Mouse (Mus musculus): ENCODE data around the gene Fbxl19.

The Fbxl19 gene

GRCm38 (mm10) chr7:127800435-127801009 is 56.2 kb downstream of the Fbxl19 start, which contains the start of gene Hsd3b7:
Hsd3b7 (plus strand) TSS chr7:127800604.
- DNase-seq (ENCODE audit: extremely low read depth, low read depth) = no peak

GRCm38 (mm10) chr7:127801010-127801621 is 56.8 kb downstream of the Fbxl19 start:
- no peak for DNase-seq (ENCODE audit: extremely low read depth, low read depth)

DNA sequence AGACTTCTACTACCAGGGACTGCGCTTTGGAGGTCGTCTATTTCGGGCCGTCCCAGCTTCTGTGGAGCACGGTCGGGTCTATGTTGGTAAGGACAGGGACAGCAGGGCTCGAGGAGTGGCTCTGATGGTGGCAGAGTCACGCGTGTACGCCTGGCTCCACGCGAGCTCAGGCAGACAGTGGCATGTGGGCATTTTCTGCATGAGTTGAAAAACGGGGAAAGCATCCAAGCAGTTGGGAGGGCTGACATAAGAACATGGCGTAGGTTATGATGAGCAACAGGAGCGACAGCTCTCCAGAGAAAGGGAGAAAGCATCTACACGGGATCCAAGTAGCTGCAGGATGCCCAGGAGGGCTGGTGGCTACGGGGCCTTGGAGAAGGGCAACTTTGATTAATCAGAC is 58.0 kb downstream of the Fbxl19 start:
- DNase-seq (ENCODE audit: extremely low read depth, low read depth) = no peak

- no peak for DNase-seq (ENCODE audit: extremely low read depth, low read depth)
Measured at GRCm38 (mm10) chr7:127808821-127809220, 64.5 kb downstream of the Fbxl19 start.

DNA sequence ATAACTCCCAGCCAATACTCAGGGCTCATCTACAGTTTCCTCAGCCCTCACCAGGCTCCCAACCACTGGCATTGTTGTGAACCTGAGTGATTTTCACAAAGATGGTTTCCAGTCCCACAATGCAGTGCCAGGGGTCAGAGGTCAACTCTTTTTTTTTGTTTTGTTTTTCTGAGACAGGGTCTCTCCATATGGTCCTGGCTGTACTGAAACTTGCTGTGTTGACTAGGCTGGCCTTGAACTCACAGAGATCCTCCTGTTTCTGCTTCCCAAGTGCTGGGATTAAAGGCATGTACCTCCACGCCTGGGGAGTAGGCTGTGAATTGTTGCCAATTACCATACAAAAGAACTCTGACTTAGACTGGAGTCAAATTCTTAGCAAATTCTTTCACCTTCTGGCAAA is 65.5 kb downstream of the Fbxl19 start:
- DNase-seq (ENCODE audit: extremely low read depth, low read depth) = no peak

GRCm38 (mm10) chr7:127810650-127811049 is 66.3 kb downstream of the Fbxl19 start:
- DNase-seq (ENCODE audit: extremely low read depth, low read depth) = no peak

DNA sequence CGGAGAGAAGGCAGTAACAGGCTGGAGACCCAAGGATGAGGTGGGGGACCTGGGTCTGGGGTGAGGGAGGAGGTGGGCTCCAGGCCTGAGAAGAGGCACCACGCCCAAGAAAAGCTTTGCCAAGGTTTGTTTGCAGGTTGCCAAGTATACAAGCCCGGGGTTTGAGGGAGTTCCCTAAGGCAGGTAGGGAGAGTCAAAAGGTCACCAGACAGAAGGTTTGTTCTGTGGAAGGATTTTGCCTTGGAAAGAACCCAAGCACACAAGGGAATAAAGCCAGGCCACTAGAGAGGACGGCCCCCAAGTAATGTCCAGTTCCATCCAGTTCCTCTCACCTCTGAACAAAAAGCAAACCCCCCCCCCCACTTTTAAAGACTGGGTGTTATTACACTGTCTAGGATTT is 66.9 kb downstream of the Fbxl19 start:
- no peak for DNase-seq (ENCODE audit: extremely low read depth, low read depth)

DNA sequence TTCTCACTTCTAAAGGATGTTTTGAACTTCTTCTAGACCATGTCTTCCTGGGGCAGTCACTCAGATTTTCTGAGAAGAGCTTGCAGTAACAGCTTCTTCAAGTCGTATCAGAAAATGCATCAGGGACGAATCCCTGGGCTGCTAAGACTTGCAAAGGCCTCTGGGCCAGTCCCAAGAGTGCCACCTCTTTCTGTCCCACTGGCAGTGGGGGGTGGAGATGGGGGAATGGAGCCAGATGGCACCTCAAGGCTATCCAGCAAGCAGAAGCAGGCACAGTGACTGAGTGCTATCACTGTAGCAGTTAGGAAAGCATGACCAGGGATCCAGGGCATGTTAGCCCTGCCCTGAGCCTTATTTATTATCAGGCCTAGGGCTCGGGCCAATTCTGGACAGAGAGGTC is 67.9 kb downstream of the Fbxl19 start:
- no peak for DNase-seq (ENCODE audit: extremely low read depth, low read depth)

GRCm38 (mm10) chr7:127813821-127814220 is 69.5 kb downstream of the Fbxl19 start:
- no peak for DNase-seq (ENCODE audit: extremely low read depth, low read depth)

GRCm38 (mm10) chr7:127814241-127814921 is 70.0 kb downstream of the Fbxl19 start:
- no peak for DNase-seq (ENCODE audit: extremely low read depth, low read depth)

- no peak for DNase-seq (ENCODE audit: extremely low read depth, low read depth)
Measured at GRCm38 (mm10) chr7:127815116-127815665, 70.8 kb downstream of the Fbxl19 start.

DNA sequence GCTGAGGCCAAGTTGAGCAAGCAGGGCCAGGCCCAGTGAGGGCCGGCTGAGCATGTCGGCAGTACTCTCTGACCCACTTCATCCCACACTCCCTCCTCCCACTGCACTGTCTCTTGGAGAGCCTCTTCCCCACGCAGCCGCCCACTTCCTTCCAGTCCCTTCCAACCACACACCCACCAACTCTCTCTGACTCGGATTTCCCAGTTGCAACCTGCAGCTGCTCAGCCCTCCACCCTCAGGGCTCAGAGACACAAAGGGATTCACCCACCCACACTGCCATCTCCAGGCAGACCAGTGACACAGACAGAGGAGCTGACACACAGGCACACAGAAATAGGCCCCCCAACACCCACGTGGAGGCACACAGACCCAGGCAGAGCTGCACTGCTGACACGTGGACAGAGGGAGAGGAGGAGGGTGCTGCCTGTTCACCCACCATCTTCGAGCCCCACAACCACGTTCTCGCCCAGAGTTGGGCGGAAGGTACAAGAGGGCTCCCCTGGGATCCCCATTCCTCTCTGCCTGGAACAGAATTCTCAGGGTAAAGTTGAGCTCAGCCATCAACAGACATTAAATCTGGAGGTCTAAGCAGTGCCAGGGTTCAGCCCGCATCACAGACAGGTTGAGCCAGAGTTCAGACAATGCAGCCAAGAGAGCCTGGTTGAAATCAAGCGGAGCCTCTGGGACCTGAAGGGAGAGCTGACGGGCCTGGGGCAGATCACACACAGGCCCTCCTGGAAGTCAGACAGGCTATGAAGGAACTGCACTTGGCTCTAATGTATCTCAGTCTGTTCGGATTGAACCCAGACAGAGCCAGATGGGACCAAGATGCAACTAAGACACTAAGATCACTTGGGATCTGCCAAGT is 71.8 kb downstream of the Fbxl19 start:
- DNase-seq (ENCODE audit: extremely low read depth, low read depth) = no peak

DNA sequence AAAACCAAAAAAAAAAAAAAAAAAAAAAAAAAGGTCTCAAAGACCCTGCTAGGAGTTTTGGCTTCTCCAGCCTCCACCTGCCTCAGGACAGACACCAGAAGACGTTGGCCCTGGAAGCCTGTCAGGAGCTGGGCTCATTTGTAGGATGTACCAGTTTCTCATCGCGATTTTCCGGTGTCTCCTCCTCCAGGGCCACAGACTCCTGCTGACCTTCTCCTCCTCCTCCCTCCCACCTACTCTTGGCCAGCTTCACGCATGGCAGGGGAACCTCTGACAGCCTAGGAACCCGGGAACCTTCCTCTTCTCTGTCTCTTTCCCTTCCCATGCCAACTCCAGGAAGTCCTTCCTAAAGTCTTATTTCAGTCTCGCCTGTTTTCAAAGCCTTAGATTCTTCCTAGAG is 72.7 kb downstream of the Fbxl19 start:
- DNase-seq (ENCODE audit: extremely low read depth, low read depth) = no peak

DNA sequence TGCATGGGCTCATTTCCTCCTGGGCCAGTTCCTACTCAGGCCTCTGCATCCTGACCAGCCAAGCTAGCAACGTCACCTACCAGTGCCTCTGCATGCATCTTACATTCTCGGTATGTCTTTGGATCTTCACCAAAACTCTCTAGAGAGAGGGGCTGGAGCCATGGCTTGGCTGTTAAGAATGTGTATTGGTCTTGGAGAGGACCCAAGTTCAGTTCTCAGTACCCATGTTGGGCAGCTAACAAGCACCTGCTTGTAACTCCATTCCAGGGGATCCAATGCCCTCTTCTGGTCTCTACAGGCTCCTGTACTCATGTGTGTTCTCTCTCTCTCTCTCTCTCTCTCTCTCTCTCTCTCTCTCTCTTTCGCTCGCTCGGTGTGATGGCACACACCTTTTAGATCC is 73.4 kb downstream of the Fbxl19 start:
- no peak for DNase-seq (ENCODE audit: extremely low read depth, low read depth)

Measured in MEL-GATA-1-ER (cell line).